Mouse (Mus musculus): Measurements from ENCODE around the gene Gmppb.

GRCm38 (mm10) chr9:108046582-108046981 lies 2.5 kb upstream of the Gmppb start:
- no peak for TF ChIP-seq CTCF (conservative IDR thresholded peaks at IDR 0.05; ENCODE audit: low read length)
- no peak for TF ChIP-seq NANOG (IDR thresholded peaks at IDR 0.05; ENCODE audit: borderline replicate concordance, low read length)
